Mouse (Mus musculus): Measurements from ENCODE around the gene Adrb1. TPM values are rescaled to one million over a fixed set of nuclear protein-coding genes. Genes with fewer than 3 reads are reported as not detected.

Gene Adrb1
- polyA plus RNA-seq, 1 experiment from 2014 or later, result 0.07 TPM

DNA sequence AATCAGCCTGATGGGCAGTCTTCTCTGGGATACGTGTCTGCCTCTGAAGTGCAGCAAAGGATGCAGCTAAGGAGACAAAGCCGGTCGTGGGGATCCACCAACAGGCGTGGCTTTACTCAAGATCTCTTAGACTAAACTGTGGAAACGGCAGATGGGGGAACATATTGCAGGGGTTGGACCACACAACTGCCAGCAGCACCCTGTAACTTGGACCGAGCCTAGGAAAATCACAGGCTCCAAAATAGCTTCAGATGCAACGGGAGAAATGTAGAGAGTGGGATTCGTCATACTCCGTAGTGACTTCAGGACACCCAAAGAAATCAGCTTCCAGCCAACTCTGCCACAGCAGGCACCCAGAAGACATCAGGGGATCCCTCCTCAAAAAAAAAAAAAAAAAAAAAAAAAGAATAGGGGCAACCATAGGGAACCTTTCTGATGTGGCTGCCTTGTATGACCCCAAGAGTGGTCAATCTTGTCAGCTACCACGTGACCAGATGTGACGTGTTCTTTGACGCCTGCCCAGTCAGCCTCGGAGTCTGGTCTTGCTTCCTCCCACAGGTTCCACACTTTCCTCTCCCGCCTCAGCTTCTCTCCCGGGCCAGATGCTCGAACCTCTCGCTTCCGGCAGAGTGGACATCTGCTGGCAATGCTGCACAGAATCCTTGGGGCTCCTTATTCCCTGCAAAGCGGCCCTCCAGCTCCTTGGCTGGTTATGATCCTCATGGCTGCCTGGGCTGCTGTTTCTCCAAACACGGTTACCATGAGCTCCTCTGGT lies 24.4 kb upstream of the Adrb1 start:
- no peak for ATAC-seq (ENCODE audit: low FRiP score, low TSS enrichment)
- no peak overlapping the region for H3K27ac ChIP-seq (ENCODE audit: low read depth, low read length)
- no peak overlapping the region for H3K9ac ChIP-seq (ENCODE audit: low read depth, low read length)
- H3K36me3 ChIP-seq (ENCODE audit: control insufficient read depth, insufficient read depth, low read length), result no peaks in the 10 kb centered on the region
- no peak overlapping the region for H3K4me2 ChIP-seq (replicated peaks; ENCODE audit: low read depth, low read length)
- WGBS, result 89% methylated on average over 20 of the region's 20 CpGs
- peaks cover 4% of the 10 kb centered on the region; the same call in 1 of the 2 replicates for H3K4me1 ChIP-seq (ENCODE audit: control insufficient read depth, insufficient read depth, low read length)
- no peaks in the 10 kb centered on the region for H3K9me3 ChIP-seq (ENCODE audit: control insufficient read depth, low read length)
- H3K27me3 ChIP-seq (ENCODE audit: control insufficient read depth, insufficient read depth, low read length), result no peaks in the 10 kb centered on the region
- no peak overlapping the region for H3K4me3 ChIP-seq (ENCODE audit: low read length)

DNA sequence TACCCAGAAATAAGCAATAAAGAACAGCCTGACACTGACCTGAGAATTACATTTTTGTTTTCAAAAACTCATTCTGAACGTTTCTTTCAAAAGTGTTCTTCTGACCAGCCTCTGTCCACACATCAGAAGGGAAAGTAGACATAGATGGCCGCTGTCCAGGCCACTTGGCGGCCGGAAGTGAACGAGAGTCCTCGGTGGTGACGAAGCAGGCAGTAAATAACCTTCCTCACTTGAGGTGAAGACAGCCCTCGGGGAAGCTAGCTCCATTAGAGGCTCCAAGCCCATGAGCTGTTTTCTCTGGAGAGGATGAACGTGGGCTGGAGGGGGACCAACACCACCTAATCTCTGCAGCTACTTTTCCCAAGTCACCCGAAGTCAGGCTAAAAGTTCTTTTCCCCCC lies 21.2 kb upstream of the Adrb1 start:
- no peak overlapping the region for H3K27ac ChIP-seq (ENCODE audit: low read depth, low read length)
- no peak overlapping the region for H3K4me3 ChIP-seq (ENCODE audit: low read length)
- WGBS, result 26% methylated on average over 10 of the region's 10 CpGs
- H3K9me3 ChIP-seq (ENCODE audit: control insufficient read depth, low read length), result no peaks in the 10 kb centered on the region
- H3K9ac ChIP-seq (ENCODE audit: low read depth, low read length), result no peak overlapping the region
- peaks cover 4% of the 10 kb centered on the region; the same call in 1 of the 2 replicates for H3K4me1 ChIP-seq (ENCODE audit: control insufficient read depth, insufficient read depth, low read length)
- H3K27me3 ChIP-seq (ENCODE audit: control insufficient read depth, insufficient read depth, low read length), result no peaks in the 10 kb centered on the region
- no peaks in the 10 kb centered on the region for H3K36me3 ChIP-seq (ENCODE audit: control insufficient read depth, insufficient read depth, low read length)
- H3K4me2 ChIP-seq (replicated peaks; ENCODE audit: low read depth, low read length), result no peak overlapping the region
- ATAC-seq (ENCODE audit: low FRiP score, low TSS enrichment), result no peak

DNA sequence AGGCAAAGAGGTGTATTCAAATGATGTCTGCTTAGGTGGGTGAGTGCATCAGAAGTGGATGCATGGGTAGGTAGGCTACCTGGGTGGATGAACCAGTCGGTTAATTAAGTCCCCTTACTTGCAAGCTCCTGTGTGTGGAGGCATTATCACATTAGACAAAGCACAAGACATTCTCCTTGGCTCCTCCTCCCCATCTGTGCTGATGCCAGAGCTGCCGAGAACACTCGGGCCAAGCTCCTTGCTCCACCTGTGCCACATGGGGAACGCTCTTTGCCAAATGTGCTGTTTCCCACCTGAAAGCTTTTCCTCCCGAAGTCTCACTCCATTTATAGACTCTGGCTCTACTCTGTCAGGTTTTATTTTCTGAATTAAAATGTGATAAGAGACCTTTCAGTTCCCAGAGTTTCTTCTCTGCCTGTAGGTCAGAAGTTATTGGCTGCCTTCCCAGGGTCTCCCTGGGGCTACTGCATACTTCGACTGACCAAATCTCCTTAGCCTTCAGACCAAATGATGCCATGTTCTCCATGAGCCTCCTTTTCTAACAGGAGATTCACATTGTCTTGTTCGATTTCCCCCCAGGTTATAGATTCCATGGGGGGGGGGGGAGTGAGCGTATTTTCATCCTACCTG lies 20.5 kb upstream of the Adrb1 start:
- Histone ChIP-seq H3K4me3 (ENCODE audit: low read length) (no peak overlapping the region), H3K27ac (ENCODE audit: low read depth, low read length) (no peak overlapping the region), H3K4me1 (ENCODE audit: control insufficient read depth, insufficient read depth, low read length) (peaks cover 4% of the 10 kb centered on the region; the same call in 1 of the 2 replicates), H3K9me3 (ENCODE audit: control insufficient read depth, low read length) (no peaks in the 10 kb centered on the region), H3K27me3 (ENCODE audit: control insufficient read depth, insufficient read depth, low read length) (no peaks in the 10 kb centered on the region), H3K9ac (ENCODE audit: low read depth, low read length) (no peak overlapping the region), H3K36me3 (ENCODE audit: control insufficient read depth, insufficient read depth, low read length) (no peaks in the 10 kb centered on the region), H3K4me2 (replicated peaks; ENCODE audit: low read depth, low read length) (no peak overlapping the region)
- no peak for ATAC-seq (ENCODE audit: low FRiP score, low TSS enrichment)
- WGBS, result 73% methylated on average over 8 of the region's 8 CpGs

DNA sequence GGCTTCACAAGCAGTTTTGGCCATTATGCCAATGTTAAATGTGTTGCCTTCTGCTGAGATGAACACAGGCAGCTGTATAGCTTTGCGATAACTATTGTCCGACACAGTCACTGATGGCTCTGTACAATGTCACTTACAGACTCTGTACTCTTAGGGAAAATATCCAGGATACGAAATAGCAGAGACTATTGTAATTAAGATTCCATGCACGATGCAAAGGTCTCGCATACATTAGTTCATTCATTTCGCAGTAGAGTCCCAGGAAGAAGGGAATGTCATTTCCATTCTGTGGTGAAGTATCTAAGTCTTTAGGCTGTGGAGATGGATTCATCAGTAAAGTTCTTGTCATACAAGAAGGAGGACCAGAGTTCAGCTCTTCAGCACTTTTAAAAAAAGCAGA lies 20.0 kb upstream of the Adrb1 start:
- no peak overlapping the region for H3K9ac ChIP-seq (ENCODE audit: low read depth, low read length)
- no peaks in the 10 kb centered on the region for H3K36me3 ChIP-seq (ENCODE audit: control insufficient read depth, insufficient read depth, low read length)
- WGBS, result 92% methylated on average over 6 of the region's 6 CpGs
- no peak overlapping the region for H3K4me3 ChIP-seq (ENCODE audit: low read length)
- no peaks in the 10 kb centered on the region for H3K9me3 ChIP-seq (ENCODE audit: control insufficient read depth, low read length)
- ATAC-seq (ENCODE audit: low FRiP score, low TSS enrichment), result no peak
- H3K27me3 ChIP-seq (ENCODE audit: control insufficient read depth, insufficient read depth, low read length), result no peaks in the 10 kb centered on the region
- no peak overlapping the region for H3K27ac ChIP-seq (ENCODE audit: low read depth, low read length)
- peaks cover 4% of the 10 kb centered on the region; the same call in 1 of the 2 replicates for H3K4me1 ChIP-seq (ENCODE audit: control insufficient read depth, insufficient read depth, low read length)
- no peak overlapping the region for H3K4me2 ChIP-seq (replicated peaks; ENCODE audit: low read depth, low read length)

DNA sequence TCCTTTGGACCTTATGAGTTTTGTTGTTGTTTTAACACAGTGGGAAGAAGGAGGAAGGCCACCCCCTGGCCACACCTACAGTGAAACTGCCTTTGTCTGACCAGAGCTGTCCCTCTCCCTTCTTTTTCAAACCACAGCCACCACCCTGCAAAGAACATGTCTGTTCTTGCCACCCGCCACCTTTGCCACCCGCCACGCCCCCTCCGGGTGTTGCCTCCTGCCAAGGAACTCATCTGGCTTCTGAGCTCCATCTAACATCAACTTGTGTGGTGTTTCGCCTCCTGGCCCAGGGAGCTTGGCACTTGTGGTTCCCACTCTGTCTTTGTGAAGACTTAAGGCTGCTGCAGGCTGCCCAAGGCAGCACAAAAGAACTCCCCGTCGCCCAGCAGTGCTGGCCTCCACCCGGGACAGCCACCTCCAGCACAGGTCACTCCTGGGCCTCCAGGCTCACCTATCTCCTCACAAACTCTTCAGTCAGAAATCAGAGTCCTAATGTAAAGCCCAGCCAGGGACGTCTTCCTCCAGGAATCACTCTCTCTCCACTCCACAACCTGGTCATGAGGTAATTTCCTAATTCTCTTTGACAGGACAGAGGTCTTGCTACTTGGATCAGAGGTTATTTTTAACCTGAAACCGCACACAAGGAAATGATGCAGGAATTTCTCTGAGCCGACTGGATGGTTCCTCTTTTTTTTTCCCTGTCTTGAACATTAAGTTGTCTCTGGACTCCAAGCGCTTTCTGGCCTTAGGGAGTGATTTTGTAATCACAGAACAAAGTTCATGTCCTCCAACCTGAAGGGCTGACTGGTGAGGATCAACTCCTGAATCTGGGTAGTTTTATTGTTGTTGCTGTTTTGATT lies 18.5 kb upstream of the Adrb1 start:
- Histone ChIP-seq H3K27ac (ENCODE audit: low read depth, low read length) (no peak overlapping the region), H3K4me3 (ENCODE audit: low read length) (no peak overlapping the region), H3K9ac (ENCODE audit: low read depth, low read length) (no peak overlapping the region), H3K9me3 (ENCODE audit: control insufficient read depth, low read length) (no peaks in the 10 kb centered on the region), H3K4me1 (ENCODE audit: control insufficient read depth, insufficient read depth, low read length) (peaks cover 4% of the 10 kb centered on the region; the same call in 1 of the 2 replicates), H3K4me2 (replicated peaks; ENCODE audit: low read depth, low read length) (no peak overlapping the region), H3K36me3 (ENCODE audit: control insufficient read depth, insufficient read depth, low read length) (no peaks in the 10 kb centered on the region), H3K27me3 (ENCODE audit: control insufficient read depth, insufficient read depth, low read length) (no peaks in the 10 kb centered on the region)
- no peak for ATAC-seq (ENCODE audit: low FRiP score, low TSS enrichment)
- 71% methylated on average over 12 of the region's 12 CpGs for WGBS

DNA sequence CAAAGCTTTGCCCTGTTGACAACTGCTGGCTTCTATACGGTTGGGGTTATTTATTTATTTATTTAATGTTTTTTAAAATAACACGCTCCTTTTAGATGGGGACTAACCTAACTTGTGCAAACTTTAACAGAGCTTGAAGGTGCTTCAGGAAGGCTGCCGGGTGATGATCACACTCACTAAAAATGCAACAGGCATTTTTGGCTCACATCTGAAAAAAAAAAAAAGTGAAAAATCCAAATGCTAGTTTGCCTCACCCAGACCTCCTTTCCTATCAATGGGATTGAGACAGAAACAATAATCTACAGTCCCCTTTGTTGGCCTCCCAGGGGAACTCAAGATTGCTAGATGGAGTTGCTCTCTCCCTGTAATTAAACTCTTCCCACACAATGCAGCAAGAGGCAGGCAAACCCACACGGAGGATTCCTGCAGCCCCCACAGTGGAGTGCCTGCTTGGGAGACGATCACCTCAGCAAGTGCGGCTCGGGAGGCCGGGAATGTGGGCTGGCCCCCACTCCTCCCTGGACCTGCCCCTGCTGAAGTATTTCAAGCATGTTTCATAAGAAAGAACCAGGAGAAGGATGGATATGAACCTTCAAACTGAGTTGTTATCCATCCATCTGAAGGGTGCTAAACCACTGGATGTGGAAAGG lies 16.8 kb upstream of the Adrb1 start:
- no peaks in the 10 kb centered on the region for H3K27me3 ChIP-seq (ENCODE audit: control insufficient read depth, insufficient read depth, low read length)
- no peak for ATAC-seq (ENCODE audit: low FRiP score, low TSS enrichment)
- no peak overlapping the region for H3K4me2 ChIP-seq (replicated peaks; ENCODE audit: low read depth, low read length)
- no peaks in the 10 kb centered on the region for H3K9me3 ChIP-seq (ENCODE audit: control insufficient read depth, low read length)
- no peak overlapping the region for H3K4me3 ChIP-seq (ENCODE audit: low read length)
- H3K9ac ChIP-seq (ENCODE audit: low read depth, low read length), result no peak overlapping the region
- no peaks in the 10 kb centered on the region for H3K36me3 ChIP-seq (ENCODE audit: control insufficient read depth, insufficient read depth, low read length)
- peaks cover 4% of the 10 kb centered on the region; the same call in 1 of the 2 replicates for H3K4me1 ChIP-seq (ENCODE audit: control insufficient read depth, insufficient read depth, low read length)
- WGBS, result 40% methylated on average over 8 of the region's 8 CpGs
- no peak overlapping the region for H3K27ac ChIP-seq (ENCODE audit: low read depth, low read length)

DNA sequence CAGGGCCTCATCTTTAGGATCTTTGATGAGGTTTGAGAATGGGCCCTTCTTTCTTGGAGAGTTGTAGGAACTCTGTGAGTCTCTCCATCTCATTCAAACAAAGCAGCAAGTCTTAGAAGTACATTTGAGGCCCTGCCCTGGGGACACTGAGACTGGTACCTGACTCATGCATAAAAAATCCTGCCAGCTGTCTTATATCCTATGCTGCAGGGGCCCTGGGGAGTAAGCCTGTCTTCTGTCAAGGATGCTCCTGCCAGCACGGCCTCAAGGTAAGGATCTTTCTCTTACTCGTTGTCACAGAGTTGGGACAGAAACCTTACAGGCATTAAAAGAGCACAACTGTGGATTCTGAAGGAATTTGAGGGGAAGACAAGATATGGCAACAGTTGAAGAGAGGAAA lies 13.2 kb upstream of the Adrb1 start:
- H3K4me1 ChIP-seq (ENCODE audit: control insufficient read depth, insufficient read depth, low read length), result no peaks in the 10 kb centered on the region
- no peaks in the 10 kb centered on the region for H3K9me3 ChIP-seq (ENCODE audit: control insufficient read depth, low read length)
- no peak overlapping the region for H3K4me2 ChIP-seq (replicated peaks; ENCODE audit: low read depth, low read length)
- H3K27me3 ChIP-seq (ENCODE audit: control insufficient read depth, insufficient read depth, low read length), result no peaks in the 10 kb centered on the region
- no peaks in the 10 kb centered on the region for H3K36me3 ChIP-seq (ENCODE audit: control insufficient read depth, insufficient read depth, low read length)
- H3K9ac ChIP-seq (ENCODE audit: low read depth, low read length), result no peak overlapping the region
- no peak overlapping the region for H3K27ac ChIP-seq (ENCODE audit: low read depth, low read length)
- H3K4me3 ChIP-seq (ENCODE audit: low read length), result no peak overlapping the region
- WGBS, result 73% methylated on average over 2 of the region's 2 CpGs
- no peak for ATAC-seq (ENCODE audit: low FRiP score, low TSS enrichment)

DNA sequence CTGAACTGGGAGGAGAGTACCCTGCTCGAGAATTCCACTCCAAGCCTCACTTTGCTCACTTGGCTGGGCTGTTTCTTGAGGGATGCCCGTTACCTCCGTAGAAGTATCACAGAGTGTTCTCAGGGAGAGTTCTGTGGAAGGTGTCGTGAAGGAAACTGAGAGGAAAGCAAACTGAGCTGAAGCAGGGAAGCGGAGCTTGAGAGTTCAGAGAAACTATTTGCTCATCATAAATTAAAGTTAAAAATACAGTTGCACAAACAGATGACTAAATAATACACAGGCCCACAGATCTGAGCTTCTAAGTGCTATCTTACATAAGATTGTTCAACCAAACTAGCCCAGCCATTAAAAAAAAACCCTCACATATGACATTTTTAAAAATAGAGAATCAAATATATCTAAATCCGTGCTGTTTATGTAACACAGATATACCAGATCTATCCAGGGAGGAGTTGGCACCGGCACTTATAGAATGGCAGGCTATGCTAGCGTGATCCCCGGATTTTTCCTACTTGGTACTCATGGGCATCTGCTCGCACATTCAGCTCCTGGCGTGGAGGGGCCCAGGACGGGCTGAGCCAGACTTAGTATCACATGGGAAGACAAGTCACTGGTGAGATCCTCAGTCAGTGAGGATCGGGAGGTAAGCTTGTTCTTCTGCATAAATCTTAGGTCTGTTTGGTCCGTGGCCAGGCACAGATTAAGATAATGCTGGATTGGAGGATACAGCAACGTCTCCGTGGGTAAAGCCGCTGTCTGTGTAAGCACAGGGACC lies 11.7 kb upstream of the Adrb1 start:
- no peak overlapping the region for H3K9ac ChIP-seq (ENCODE audit: low read depth, low read length)
- WGBS, result 68% methylated on average over 17 of the region's 17 CpGs
- no peaks in the 10 kb centered on the region for H3K27me3 ChIP-seq (ENCODE audit: control insufficient read depth, insufficient read depth, low read length)
- H3K27ac ChIP-seq (ENCODE audit: low read depth, low read length), result no peak overlapping the region
- H3K4me2 ChIP-seq (replicated peaks; ENCODE audit: low read depth, low read length), result no peak overlapping the region
- no peaks in the 10 kb centered on the region for H3K36me3 ChIP-seq (ENCODE audit: control insufficient read depth, insufficient read depth, low read length)
- H3K9me3 ChIP-seq (ENCODE audit: control insufficient read depth, low read length), result no peaks in the 10 kb centered on the region
- no peak for ATAC-seq (ENCODE audit: low FRiP score, low TSS enrichment)
- H3K4me3 ChIP-seq (ENCODE audit: low read length), result no peak overlapping the region
- H3K4me1 ChIP-seq (ENCODE audit: control insufficient read depth, insufficient read depth, low read length), result no peaks in the 10 kb centered on the region

Measured in kidney, embryonic 14.5 days (tissue).